24 mouse cellular contexts compared by ENCODE assay signal in genomic region chr2:84549626-84550025, GRCm38 (mm10).
DNase-seq lines count a peak whose midpoint lies in the region; ATAC-seq lines count a peak whose summit lies in the region.
"Had no signal": no experiment of that assay in that cellular context is flagged by ENCODE, and none has a peak within 500 bp of the region (broad histone marks: within the 10 kb centered on the region; RNA-seq: fewer than 3 reads in every experiment).

No protein-coding gene starts in this region.

- 0 out of 2 replicates have a peak, but pooled peaks have one; percentile 55 for ATAC-seq in heart, embryonic 16.5 days (replicated peaks; ENCODE audit: extremely low read depth, insufficient read depth, low FRiP score)
- ATAC-seq: forebrain, embryonic 13.5 days had no signal

- H3K4me3 ChIP-seq in heart, embryonic 16.5 days (ENCODE audit: low read length): no peak overlapping the region
- H3K4me3 ChIP-seq: forebrain, embryonic 13.5 days; heart, embryonic 12.5 days; hindbrain, embryonic 13.5 days; limb, embryonic 13.5 days; liver, embryonic 13.5 days; neural tube, embryonic 12.5 days had no signal

- no peaks in the 10 kb centered on the region for H3K36me3 ChIP-seq in heart, embryonic 16.5 days (ENCODE audit: control insufficient read depth, insufficient read depth)
- H3K36me3 ChIP-seq: heart, embryonic 12.5 days; hindbrain, embryonic 13.5 days; limb, embryonic 13.5 days; liver, embryonic 13.5 days; neural tube, embryonic 12.5 days had no signal

- no peaks in the 10 kb centered on the region for H3K9me3 ChIP-seq in heart, embryonic 16.5 days (replicated peaks; ENCODE audit: control insufficient read depth, low read length)
- H3K9me3 ChIP-seq: forebrain, embryonic 13.5 days; heart, embryonic 12.5 days; hindbrain, embryonic 13.5 days; limb, embryonic 13.5 days; liver, embryonic 13.5 days; neural tube, embryonic 12.5 days had no signal

- no peak overlapping the region for H3K9ac ChIP-seq in heart, embryonic 16.5 days (ENCODE audit: low read length)
- H3K9ac ChIP-seq: forebrain, embryonic 13.5 days; heart, embryonic 12.5 days; hindbrain, embryonic 13.5 days; limb, embryonic 13.5 days; liver, embryonic 13.5 days; neural tube, embryonic 12.5 days had no signal

- DNase-seq in heart, postnatal 25 days (ENCODE audit: low spot score): no peak
- DNase-seq in right cerebral cortex, adult 2 months (ENCODE audit: low spot score in 2 of 2): peak; percentile 46 to 52
- no peak for DNase-seq in right cerebral cortex, postnatal 10 days (ENCODE audit: low spot score in 2 of 2)
- peak; percentile 79 for DNase-seq in brain, adult 2 months (ENCODE audit: low read depth, low spot score)
- no peak for DNase-seq in cerebellum, postnatal 36 days
- no peak for DNase-seq in cerebellum, postnatal 25 days
- DNase-seq: adrenal gland, postnatal 25 days; B cell, adult 2 months; cerebellum, adult 9-10 months; heart, adult 18-20 months; heart, postnatal 14 days; kidney, adult 18-20 months; layer of hippocampus, adult 9-11 months; liver, embryonic 13.5 days; lung, adult 2 months; lung, postnatal 14 days; midbrain, embryonic 14.5 days had no signal

- no peak overlapping the region for H3K27ac ChIP-seq in heart, embryonic 16.5 days (ENCODE audit: low read length)
- H3K27ac ChIP-seq: forebrain, embryonic 13.5 days; hindbrain, embryonic 13.5 days; kidney, postnatal 0 days; limb, embryonic 13.5 days; liver, embryonic 13.5 days; neural tube, embryonic 12.5 days had no signal

- peaks cover 5% of the 10 kb centered on the region; the same call in 1 of the 2 replicates for H3K4me1 ChIP-seq in heart, embryonic 16.5 days (ENCODE audit: control insufficient read depth, insufficient read depth, low read length)
- H3K4me1 ChIP-seq: forebrain, embryonic 13.5 days; hindbrain, embryonic 13.5 days; limb, embryonic 13.5 days; liver, embryonic 13.5 days; neural tube, embryonic 12.5 days had no signal

- intact Hi-C loops in heart, postnatal 25 days (cut with DNase I): no loop called here

- no peaks in the 10 kb centered on the region for H3K27me3 ChIP-seq in heart, embryonic 16.5 days (ENCODE audit: control insufficient read depth, insufficient read depth, low read length)
- H3K27me3 ChIP-seq: forebrain, embryonic 13.5 days; heart, embryonic 12.5 days; hindbrain, embryonic 13.5 days; limb, embryonic 13.5 days; liver, embryonic 13.5 days; neural tube, embryonic 12.5 days had no signal

- 38% methylated on average over 3 of the region's 3 CpGs for WGBS in heart, embryonic 16.5 days

- no peak overlapping the region for H3K4me2 ChIP-seq in heart, embryonic 16.5 days (ENCODE audit: low read depth, low read length)
- H3K4me2 ChIP-seq: forebrain, embryonic 13.5 days; heart, embryonic 12.5 days; hindbrain, embryonic 13.5 days; limb, embryonic 13.5 days; liver, embryonic 13.5 days; neural tube, embryonic 12.5 days had no signal

Comparison
In these comparisons a context has a peak if more than half of its experiments do, and no peak if none do; other contexts are left out.
1. DNase-seq: peak in right cerebral cortex, adult 2 months (2 of 2) and brain, adult 2 months (single experiment); none in heart, postnatal 25 days (single experiment), right cerebral cortex, postnatal 10 days (0 of 2), cerebellum, postnatal 36 days (0 of 2) and cerebellum, postnatal 25 days (0 of 2).